Mouse (Mus musculus): ENCODE measurements around the gene Zfp575. TPM values are rescaled to one million over a fixed set of nuclear protein-coding genes. Genes with fewer than 3 reads are reported as not detected.

Gene Zfp575
- total RNA-seq, 1 experiment = 0.22 TPM

GRCm38 (mm10) chr7:24571071-24571470, 16.4 kb downstream of the Zfp575 start:
- Histone ChIP-seq H3K36me3 (ENCODE audit: control insufficient read depth, insufficient read depth, low read length, poor library complexity, severe bottlenecking) (peaks cover 44% of the 10 kb centered on the region), H3K4me3 (ENCODE audit: insufficient read depth in 1 of 2, low read depth in 1 of 2, low read length in 2 of 2, poor library complexity in 1 of 2, severe bottlenecking in 1 of 2) (no peak overlapping the region), H3K9me3 (ENCODE audit: control insufficient read depth, insufficient read depth, low read depth, low read length) (no peaks in the 10 kb centered on the region), H3K4me1 (ENCODE audit: control insufficient read depth in 2 of 2, insufficient read depth in 2 of 2, low read length in 2 of 2, poor library complexity in 1 of 2) (peaks cover 0 to 2% of the 10 kb centered on the region in 2 experiments; a peak in 1 of 4 replicates), H3K9ac (ENCODE audit: insufficient read depth, low read depth, low read length, poor library complexity, severe bottlenecking) (no peak overlapping the region), H3K27ac (ENCODE audit: insufficient read depth, low read depth, low read length, poor library complexity, severe bottlenecking) (no peak overlapping the region; the same call in 1 of the 2 replicates)
- TF ChIP-seq HCFC1 (IDR thresholded peaks at IDR 0.05; ENCODE audit: borderline replicate concordance, insufficient read depth, low read length) (no peak), CHD2 (IDR thresholded peaks at IDR 0.05; ENCODE audit: low read depth, low read length) (no peak), ZC3H11A (IDR thresholded peaks at IDR 0.05; ENCODE audit: borderline replicate concordance, low read depth, low read length) (no peak), ZNF384 (IDR thresholded peaks at IDR 0.05; ENCODE audit: low read depth, low read length) (no peak), MAFK (IDR thresholded peaks at IDR 0.05; ENCODE audit: insufficient read depth, low read depth, low read length) (no peak)
- in situ Hi-C loops (cut with MboI; ENCODE audit: low sequenced_read_pairs in 2 of 2, unreplicated experiment in 2 of 2) = no loop called here
- no peak for DNase-seq (ENCODE audit: low read depth, low spot score)

DNA sequence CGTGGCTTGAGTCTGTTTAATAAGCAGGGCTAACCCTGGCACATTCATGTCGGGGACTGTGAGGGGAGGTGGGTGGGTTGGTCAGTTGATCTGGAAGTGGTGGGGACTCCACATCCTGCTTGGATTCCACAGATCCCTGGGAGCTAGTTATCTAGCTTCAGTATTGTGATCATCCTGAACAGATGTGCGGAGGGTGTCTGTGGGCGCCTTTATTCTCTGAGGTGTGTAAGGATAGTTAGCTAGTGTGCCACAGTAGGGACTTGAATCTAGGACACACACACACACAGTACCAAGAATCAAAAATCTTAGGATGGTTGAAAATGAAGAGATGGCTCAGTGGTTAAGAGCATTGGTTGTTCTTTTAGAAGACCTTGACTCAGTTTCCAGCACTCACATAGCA, 18.9 kb downstream of the Zfp575 start:
- TF ChIP-seq MAFK (IDR thresholded peaks at IDR 0.05; ENCODE audit: insufficient read depth, low read depth, low read length) (no peak), ZC3H11A (IDR thresholded peaks at IDR 0.05; ENCODE audit: borderline replicate concordance, low read depth, low read length) (no peak), CHD2 (IDR thresholded peaks at IDR 0.05; ENCODE audit: low read depth, low read length) (no peak), HCFC1 (IDR thresholded peaks at IDR 0.05; ENCODE audit: borderline replicate concordance, insufficient read depth, low read length) (no peak), ZNF384 (IDR thresholded peaks at IDR 0.05; ENCODE audit: low read depth, low read length) (no peak)
- in situ Hi-C loops (cut with MboI; ENCODE audit: low sequenced_read_pairs in 2 of 2, unreplicated experiment in 2 of 2) = no loop called here
- DNase-seq (ENCODE audit: low read depth, low spot score) = no peak
- H3K4me1 ChIP-seq (ENCODE audit: control insufficient read depth in 2 of 2, insufficient read depth in 2 of 2, low read length in 2 of 2, poor library complexity in 1 of 2) = peaks cover 0 to 5% of the 10 kb centered on the region in 2 experiments; a peak in 1 of 4 replicates
- H3K36me3 ChIP-seq (ENCODE audit: control insufficient read depth, insufficient read depth, low read length, poor library complexity, severe bottlenecking) = peaks cover 55% of the 10 kb centered on the region
- H3K9me3 ChIP-seq (ENCODE audit: control insufficient read depth, insufficient read depth, low read depth, low read length) = no peaks in the 10 kb centered on the region
- no peak overlapping the region for H3K9ac ChIP-seq (ENCODE audit: insufficient read depth, low read depth, low read length, poor library complexity, severe bottlenecking)
- no peak overlapping the region for H3K4me3 ChIP-seq (ENCODE audit: insufficient read depth in 1 of 2, low read depth in 1 of 2, low read length in 2 of 2, poor library complexity in 1 of 2, severe bottlenecking in 1 of 2)
- no peak overlapping the region for H3K27ac ChIP-seq (ENCODE audit: insufficient read depth, low read depth, low read length, poor library complexity, severe bottlenecking)

GRCm38 (mm10) chr7:24566206-24566605, 21.2 kb downstream of the Zfp575 start:
- H3K4me1 ChIP-seq (ENCODE audit: control insufficient read depth in 2 of 2, insufficient read depth in 2 of 2, low read length in 2 of 2, poor library complexity in 1 of 2) = peaks cover 0 to 12% of the 10 kb centered on the region in 2 experiments; a peak in 1 of 4 replicates
- no peak for TF ChIP-seq HCFC1 (IDR thresholded peaks at IDR 0.05; ENCODE audit: borderline replicate concordance, insufficient read depth, low read length)
- TF ChIP-seq ZC3H11A (IDR thresholded peaks at IDR 0.05; ENCODE audit: borderline replicate concordance, low read depth, low read length) = no peak
- no peak for TF ChIP-seq MAFK (IDR thresholded peaks at IDR 0.05; ENCODE audit: insufficient read depth, low read depth, low read length)
- TF ChIP-seq ZNF384 (IDR thresholded peaks at IDR 0.05; ENCODE audit: low read depth, low read length) = no peak
- TF ChIP-seq CHD2 (IDR thresholded peaks at IDR 0.05; ENCODE audit: low read depth, low read length) = no peak
- H3K27ac ChIP-seq (ENCODE audit: insufficient read depth, low read depth, low read length, poor library complexity, severe bottlenecking) = no peak overlapping the region
- H3K9me3 ChIP-seq (ENCODE audit: control insufficient read depth, insufficient read depth, low read depth, low read length) = no peaks in the 10 kb centered on the region
- in situ Hi-C loops (cut with MboI; ENCODE audit: low sequenced_read_pairs in 2 of 2, unreplicated experiment in 2 of 2) = no loop called here
- DNase-seq (ENCODE audit: low read depth, low spot score) = no peak
- H3K9ac ChIP-seq (ENCODE audit: insufficient read depth, low read depth, low read length, poor library complexity, severe bottlenecking) = no peak overlapping the region
- no peak overlapping the region for H3K4me3 ChIP-seq (ENCODE audit: insufficient read depth in 1 of 2, low read depth in 1 of 2, low read length in 2 of 2, poor library complexity in 1 of 2, severe bottlenecking in 1 of 2)
- peaks cover 43% of the 10 kb centered on the region for H3K36me3 ChIP-seq (ENCODE audit: control insufficient read depth, insufficient read depth, low read length, poor library complexity, severe bottlenecking)

DNA sequence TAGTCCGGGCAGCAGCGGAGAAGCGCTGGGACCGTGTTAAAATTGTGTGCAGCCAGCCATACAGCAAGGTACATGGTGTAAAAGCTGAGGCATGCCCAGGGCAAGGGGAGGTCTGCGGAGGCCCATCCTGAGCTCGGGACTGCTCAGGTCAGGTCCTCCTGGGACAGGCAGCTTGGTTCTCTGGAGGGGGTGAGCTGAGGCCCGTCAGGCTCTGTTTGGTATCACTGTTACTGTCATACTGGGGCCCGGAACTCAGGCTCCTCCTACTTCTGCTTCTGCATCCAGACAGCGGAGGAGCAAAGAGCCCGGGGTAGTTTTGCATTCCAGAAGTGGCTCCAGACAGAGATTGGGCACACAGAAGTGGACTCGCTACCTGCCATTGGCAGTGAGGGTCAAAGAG, 21.8 kb downstream of the Zfp575 start:
- Histone ChIP-seq H3K4me1 (ENCODE audit: control insufficient read depth in 2 of 2, insufficient read depth in 2 of 2, low read length in 2 of 2, poor library complexity in 1 of 2) (peaks cover 0 to 11% of the 10 kb centered on the region in 2 experiments; a peak in 1 of 4 replicates), H3K9ac (ENCODE audit: insufficient read depth, low read depth, low read length, poor library complexity, severe bottlenecking) (no peak overlapping the region), H3K27ac (ENCODE audit: insufficient read depth, low read depth, low read length, poor library complexity, severe bottlenecking) (no peak overlapping the region), H3K9me3 (ENCODE audit: control insufficient read depth, insufficient read depth, low read depth, low read length) (no peaks in the 10 kb centered on the region), H3K4me3 (ENCODE audit: insufficient read depth in 1 of 2, low read depth in 1 of 2, low read length in 2 of 2, poor library complexity in 1 of 2, severe bottlenecking in 1 of 2) (no peak overlapping the region), H3K36me3 (ENCODE audit: control insufficient read depth, insufficient read depth, low read length, poor library complexity, severe bottlenecking) (peaks cover 41% of the 10 kb centered on the region)
- DNase-seq (ENCODE audit: low read depth, low spot score) = no peak
- TF ChIP-seq ZNF384 (IDR thresholded peaks at IDR 0.05; ENCODE audit: low read depth, low read length) (no peak), MAFK (IDR thresholded peaks at IDR 0.05; ENCODE audit: insufficient read depth, low read depth, low read length) (no peak), HCFC1 (IDR thresholded peaks at IDR 0.05; ENCODE audit: borderline replicate concordance, insufficient read depth, low read length) (no peak), CHD2 (IDR thresholded peaks at IDR 0.05; ENCODE audit: low read depth, low read length) (no peak), ZC3H11A (IDR thresholded peaks at IDR 0.05; ENCODE audit: borderline replicate concordance, low read depth, low read length) (no peak)
- in situ Hi-C loops (cut with MboI; ENCODE audit: low sequenced_read_pairs in 2 of 2, unreplicated experiment in 2 of 2) = no loop called here

All from ES-E14 (cell line).